Mouse (Mus musculus) heart, postnatal 14 days (tissue): ENCODE results near the gene Fosl2. TPM values are rescaled to one million over a fixed set of nuclear protein-coding genes. Genes with fewer than 3 reads are reported as not detected.

Source experiments
- DNase-seq, 2 experiments: peaks; one replicate each; pipeline ENCODE4 v3.0.0; 2021 to 2022
- intact Hi-C: fragments of 180-260 bp; cut with DNase I; formaldehyde crosslinking; loops from one replicate; pipeline ENCODE4 v1.15.1; 2025
- total RNA-seq, 2 experiments: library from RNA; stranded (reverse); gene quantifications; 2 replicates each; pipeline ENCODE4 v1.2.3; 2021

The Fosl2 gene
- total RNA-seq, 2 experiments from 2014 or later = 32.4 to 36.3 TPM

DNA sequence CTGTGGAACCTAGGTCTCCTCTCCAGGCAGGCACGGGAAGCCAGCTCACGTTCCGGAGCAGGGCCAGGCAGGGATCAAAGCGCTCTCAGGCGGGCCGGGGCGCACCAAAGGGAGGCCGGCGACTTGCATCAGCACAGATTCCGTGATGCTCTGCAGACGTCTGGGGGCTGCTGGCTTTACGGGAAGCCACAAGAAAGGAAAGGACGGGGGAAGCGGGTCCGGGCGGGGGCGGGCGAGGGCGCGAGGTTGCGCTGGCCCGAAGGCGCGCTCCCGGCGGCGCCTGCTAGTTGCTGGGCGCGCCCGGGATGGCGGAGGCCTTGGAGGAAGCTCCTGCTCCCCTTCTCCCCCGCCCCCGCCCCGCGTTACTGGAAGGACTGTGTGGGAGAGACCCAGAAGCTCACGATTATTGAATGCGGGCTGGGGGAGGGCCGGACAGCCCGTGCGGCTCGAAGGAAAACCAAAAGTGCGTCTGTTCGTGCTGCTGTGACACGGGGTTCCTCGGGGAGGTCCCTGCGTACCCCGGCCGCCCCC, 2.6 kb upstream of the Fosl2 start:
- DNase-seq = peak; percentile 76 to 84
- intact Hi-C loops = loop anchor here (2.0 to 10.0 kb wide), 3 partner anchors 206 to 538 kb away; partner anchors contain the start of gene Mrpl33

DNA sequence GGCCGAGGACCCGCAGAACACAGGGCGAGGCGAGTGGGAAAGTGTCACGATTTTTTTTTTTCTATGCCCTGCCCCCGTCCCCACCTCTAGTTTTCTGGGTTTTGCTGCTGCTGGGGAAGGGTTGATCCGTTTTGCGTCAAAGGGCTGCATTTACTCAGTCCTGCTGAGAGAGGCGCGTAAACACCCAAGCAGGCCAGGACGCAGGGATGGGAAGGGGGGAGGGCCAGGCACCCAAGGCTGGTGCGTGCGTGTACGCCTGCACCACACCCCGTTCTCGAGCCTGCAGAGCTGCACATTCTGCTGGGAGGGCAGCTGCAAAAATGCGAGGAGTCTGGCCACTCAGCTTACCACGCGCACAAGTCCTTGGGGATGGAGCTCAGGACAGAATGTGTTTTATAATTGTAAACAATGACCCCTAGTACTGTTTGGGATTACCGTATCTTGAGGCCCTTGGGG, 2.0 kb upstream of the Fosl2 start:
- peak; percentile 81 to 86 for DNase-seq
- intact Hi-C loops = loop anchor here (2.0 to 10.0 kb wide), 3 partner anchors 207 to 539 kb away; partner anchors contain the start of gene Mrpl33

DNA sequence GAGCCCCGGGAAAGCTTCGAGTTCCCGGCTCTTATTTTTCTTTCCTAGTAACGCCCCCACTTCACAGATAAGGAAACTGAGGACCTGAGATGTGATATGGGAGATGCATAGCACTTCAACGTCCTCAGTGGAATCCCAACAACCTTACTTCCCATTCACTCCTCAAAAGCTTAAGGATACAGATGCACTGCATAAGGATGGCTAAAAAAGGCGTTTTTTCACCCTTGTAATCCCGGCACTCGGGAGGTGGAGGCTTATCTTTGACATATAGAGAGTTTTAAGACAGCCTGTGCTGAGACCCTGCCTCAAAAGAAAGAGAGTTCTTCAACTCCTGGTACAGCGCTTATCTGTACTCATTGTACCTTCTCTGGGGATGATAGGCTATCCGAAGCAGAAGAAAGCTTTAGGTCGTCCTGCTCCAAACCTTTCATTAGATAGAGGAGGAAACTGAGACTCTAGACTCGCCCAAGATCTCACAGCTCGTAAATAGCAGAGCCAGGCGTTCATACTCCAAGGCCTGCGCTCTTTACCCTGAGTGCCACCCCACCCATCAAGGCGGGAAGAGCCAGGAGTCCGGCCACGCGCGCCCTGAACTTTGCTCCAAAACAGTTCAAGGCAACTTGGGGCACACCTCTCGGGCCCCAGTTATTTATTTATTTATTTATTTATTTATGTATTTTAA, 1.4 kb upstream of the Fosl2 start:
- intact Hi-C loops = loop anchor here (10.0 kb wide), 1 partner anchor 539 kb away; the partner anchor contains the start of gene Mrpl33
- DNase-seq = peak; percentile 40 to 51

DNA sequence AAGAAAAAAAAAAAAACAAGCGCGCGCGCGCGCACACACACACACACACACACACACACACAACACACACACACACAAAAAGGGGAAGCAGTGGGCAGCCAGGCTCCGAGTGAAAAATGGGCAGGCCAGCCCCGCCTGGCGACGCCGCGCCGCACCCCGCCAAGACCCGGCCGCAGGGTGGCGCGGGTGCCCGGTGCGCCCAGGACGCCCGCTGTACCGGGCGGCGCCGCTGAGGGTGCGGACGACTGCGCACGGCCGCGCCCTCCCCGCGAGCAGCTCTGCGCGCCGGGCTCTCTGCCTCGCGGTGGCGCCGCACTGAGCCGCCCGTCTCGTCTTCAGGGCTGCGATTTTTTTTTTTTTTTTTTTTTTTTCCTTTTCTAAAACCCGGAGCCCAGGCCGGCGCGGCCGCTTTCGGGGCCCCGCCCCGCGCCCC, 682 bp upstream of the Fosl2 start:
- intact Hi-C loops = loop anchor here (5.0 to 10.0 kb wide), 3 partner anchors 258 to 540 kb away; partner anchors contain the start of gene Mrpl33
- DNase-seq = peak; percentile 81 to 89

DNA sequence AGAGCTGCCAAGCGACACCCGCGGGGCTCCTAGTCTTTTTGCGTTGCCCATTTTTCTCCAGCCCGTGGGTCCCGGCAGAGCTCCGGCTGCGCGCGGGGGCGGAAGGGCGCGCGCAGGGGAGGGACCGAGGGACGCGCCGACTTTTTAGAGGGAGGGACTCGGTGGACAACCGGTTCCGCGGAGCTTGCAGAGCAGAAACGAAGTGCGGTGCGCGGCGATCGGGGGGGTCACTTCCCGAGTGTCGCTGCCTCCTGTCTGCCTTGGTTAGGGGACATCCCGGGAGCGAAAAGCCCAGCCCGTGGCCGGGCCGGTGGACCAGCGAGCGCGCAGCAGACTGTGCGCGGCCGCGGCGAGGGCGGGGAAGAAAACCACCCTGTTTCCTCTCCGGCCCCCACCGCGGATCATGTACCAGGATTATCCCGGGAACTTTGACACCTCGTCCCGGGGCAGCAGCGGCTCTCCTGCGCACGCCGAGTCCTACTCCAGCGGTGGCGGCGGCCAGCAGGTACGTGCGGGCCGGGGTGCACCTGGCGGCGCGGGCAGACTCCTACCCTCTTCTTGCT, 781 bp downstream of the Fosl2 start:
- intact Hi-C loops = loop anchor here (5.0 to 10.0 kb wide), 3 partner anchors 259 to 542 kb away; partner anchors contain the start of gene Mrpl33
- DNase-seq = peak; percentile 83 to 86

DNA sequence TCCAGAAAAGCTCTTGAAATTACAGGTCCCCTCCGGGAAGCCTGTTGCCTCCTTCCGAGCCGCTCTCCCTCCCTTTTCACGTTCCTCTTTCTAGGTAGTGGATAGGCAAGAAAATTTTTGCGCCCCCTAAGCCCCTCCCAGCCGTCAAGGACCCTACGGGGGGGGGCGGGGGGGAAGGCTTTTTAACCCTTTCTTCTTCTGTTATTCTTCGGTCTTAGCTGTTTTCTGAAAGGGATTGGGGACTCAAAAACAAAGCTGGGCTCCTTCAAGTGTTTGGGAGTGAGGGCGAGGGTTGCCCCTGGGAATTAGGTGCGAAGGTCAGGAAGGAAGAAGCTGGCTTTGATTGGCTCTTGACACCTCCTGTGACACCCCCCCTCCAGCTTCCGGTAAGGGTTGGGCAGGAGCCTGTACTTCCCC, 1.5 kb downstream of the Fosl2 start:
- DNase-seq = peak in 1 of 2 experiments; percentile 46
- intact Hi-C loops = loop anchor here (5.0 to 10.0 kb wide), 3 partner anchors 260 to 542 kb away; partner anchors contain the start of gene Mrpl33

DNA sequence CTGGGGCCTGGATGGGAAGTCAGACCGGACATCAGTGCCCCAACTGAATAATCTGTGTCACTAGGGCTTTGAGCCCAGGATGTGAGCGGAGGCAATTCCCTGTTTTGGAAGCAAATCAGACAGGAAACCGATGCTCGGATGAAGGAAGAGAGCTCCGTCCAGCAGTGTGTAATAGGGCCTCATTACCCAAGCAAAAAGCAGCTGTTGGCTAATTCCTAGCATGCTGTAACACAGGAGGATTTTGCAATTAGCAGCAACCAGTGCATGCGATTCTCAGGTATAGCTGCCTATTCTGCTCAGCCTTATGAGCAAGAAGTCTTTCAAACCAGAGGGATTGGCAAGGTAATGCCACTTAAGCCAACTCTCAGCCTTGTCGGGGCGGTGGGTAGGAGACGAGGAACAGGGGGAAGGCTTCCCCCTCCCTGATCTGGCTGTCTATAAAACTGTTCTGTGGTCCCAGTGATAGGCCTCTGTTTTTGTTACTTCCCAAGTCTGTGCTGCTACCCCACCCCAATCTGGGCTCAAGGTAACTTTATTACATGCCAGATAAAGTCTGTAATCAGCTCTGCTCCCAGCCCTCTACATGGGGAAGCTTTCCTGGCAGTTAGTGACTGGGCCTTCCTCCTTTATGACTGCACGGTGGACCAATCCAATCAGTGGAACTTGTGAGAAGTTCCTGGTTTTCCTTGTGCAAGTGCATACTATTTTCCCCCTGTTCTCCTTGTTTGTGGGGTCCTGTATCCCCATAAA, 3.0 kb downstream of the Fosl2 start:
- DNase-seq = peak; percentile 53 to 55
- intact Hi-C loops = loop anchor here (2.0 to 10.0 kb wide), 5 partner anchors 261 to 576 kb away; partner anchors contain the start of genes Babam2, Mrpl33 and Rbks

DNA sequence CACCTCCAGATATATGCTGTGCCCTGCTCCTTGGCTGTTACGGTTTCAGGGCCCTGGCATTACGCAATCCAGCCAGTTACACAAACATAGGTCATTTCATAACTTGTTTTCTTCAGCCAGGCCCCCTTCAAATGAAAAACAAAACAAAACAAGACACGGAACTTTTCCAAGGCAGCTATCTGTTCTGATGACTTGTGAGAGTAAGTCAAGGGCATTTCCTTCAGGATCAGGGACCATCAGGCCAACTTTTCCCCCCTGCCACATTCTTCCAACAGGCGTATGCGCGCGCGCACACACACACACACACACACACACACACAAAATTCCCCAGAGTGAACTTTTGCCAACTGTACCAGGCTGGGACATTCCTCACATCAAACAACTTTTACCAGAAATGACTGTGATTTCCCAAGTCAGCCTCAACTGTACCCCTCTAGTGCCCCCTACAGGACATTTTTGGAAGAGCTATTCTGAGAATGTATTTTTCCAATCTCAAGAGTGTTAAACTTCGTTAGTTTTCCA, 4.0 kb downstream of the Fosl2 start:
- peak in 1 of 2 experiments; percentile 77 for DNase-seq
- intact Hi-C loops = loop anchor here (2.0 to 10.0 kb wide), 6 partner anchors 262 to 577 kb away; partner anchors contain the start of genes Babam2, Mrpl33 and Rbks

DNA sequence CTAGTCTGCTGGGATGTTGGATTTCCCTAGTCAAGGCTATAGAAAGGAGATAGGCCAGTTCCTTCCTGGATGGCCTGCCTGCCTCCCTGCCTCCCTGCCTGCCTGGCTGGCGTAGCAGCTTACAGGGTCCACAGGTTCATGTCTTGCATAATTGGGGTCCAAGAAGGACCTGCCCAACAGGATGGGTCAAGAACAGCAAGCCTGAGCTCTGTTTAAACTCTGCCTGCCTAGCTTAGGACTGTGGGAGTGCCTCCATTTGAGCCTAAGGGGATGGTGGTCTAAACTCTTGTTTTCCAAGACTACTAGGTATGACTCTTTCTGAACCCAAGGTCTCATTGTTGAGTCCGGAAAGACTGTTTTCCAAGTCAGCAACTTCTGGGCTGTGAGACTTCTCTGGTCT, 6.3 kb downstream of the Fosl2 start:
- intact Hi-C loops = loop anchor here (2.0 to 5.0 kb wide), 2 partner anchors 55 to 525 kb away; no protein-coding TSS in a partner anchor
- no peak for DNase-seq

DNA sequence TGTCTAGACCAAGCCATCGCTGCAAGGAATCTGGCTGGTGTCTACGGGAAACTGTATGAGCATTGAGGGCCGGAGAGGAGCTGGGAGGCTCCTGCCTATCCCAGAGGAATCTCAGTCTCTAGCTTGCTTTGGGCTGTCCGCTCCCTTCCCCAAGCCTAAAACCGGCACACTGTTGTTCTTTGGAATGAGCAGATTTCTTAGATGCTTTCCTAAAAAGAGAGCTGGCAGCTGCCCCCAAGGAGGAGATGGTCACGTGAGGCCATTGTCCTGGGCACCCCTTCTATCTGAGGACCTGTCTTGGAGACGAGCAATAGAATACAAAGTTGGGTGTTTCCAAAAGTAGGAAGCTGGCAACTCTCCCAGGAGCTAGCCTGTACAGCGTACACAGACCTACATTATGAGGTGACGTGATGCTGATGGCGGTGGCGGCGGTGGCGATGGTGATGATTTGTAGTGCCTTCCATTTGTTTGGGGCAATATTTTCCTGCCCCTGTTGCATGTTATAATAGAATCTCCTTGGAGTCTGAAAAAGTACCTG, 7.9 kb downstream of the Fosl2 start:
- intact Hi-C loops = loop anchor here (2.0 to 5.0 kb wide), 2 partner anchors 53 to 526 kb away; no protein-coding TSS in a partner anchor
- no peak for DNase-seq

DNA sequence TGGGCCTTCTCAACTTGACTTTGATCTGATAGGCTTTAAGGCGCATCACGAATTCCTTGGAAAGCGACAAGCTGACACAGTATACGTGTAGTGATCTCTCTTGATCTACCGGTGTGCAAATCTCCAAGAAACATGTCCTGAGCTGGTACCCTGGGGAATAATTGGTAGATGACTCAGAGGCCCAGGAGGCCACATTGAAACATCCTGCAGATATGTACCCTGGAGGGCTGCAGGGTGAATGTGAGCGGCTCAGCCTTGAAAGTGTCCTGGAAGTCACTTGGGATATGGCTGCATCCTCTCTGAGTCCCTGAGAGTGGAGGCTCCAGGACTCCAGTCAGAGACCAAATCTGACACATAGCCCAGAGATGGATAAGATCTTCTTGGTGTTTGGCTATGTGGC, 10.7 kb downstream of the Fosl2 start:
- intact Hi-C loops = no loop called here
- DNase-seq = no peak

DNA sequence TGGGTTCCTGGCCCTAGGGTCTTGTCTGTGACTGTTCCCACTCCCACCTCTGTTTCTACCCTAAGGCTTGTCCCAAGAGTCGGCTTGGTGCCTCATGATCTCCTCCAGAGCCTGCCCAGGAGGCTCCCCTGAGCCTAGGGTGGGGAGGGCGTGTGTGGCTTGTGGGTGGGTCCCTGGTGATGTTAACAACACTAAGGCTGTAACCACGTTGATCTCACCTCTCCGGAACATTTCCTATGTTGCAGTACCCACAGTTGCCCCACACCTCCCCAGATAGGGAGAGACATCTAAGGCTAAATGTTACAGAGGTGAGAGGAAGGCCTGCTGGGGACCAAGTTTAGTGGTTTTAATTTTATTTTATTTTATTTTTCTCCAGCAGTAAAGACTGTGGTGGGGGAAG, 13.0 kb downstream of the Fosl2 start:
- no peak for DNase-seq
- intact Hi-C loops = no loop called here

DNA sequence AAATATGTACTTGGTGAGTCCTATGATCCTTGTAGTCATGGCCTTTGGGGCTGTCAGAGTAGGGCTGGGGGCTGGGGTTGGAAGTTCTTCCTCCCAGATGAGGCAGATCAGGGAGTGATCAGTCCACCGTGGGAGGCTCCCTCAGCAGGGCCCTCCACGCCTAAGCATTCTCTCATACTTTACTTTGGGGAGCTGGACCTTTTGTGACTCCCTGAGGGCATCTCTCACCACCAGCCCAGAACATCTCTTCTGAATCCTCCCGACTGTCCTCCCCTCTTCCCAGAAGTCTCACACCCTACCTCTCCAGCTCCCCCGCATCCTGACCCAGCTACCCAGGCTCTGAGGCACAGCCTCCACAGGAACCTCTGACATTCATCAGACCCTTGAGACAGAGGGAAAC, 15.6 kb downstream of the Fosl2 start:
- intact Hi-C loops = no loop called here
- DNase-seq = no peak

DNA sequence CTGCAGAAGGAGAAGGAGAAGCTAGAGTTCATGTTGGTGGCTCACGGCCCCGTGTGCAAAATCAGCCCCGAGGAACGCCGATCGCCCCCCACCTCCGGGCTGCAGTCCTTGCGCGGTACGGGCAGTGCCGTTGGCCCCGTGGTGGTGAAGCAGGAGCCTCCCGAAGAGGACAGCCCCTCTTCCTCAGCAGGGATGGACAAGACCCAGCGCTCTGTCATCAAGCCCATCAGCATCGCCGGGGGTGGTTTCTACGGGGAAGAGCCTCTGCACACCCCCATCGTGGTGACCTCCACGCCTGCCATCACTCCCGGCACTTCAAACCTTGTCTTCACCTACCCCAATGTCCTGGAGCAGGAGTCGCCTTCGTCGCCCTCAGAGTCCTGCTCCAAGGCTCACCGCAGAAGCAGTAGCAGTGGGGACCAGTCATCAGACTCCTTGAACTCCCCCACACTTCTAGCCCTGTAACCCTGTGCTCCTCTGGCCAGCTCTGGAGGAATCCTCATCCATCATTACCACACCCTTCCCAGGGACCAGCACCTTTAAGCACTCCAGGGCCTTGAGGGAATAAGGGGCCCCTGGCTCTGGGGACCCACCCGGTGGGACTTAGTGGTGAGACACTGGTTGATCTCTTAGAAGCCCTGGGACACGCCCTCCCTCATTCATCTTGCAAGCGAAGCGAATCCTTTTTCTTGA, 17.3 kb downstream of the Fosl2 start:
- no peak for DNase-seq
- intact Hi-C loops = no loop called here

DNA sequence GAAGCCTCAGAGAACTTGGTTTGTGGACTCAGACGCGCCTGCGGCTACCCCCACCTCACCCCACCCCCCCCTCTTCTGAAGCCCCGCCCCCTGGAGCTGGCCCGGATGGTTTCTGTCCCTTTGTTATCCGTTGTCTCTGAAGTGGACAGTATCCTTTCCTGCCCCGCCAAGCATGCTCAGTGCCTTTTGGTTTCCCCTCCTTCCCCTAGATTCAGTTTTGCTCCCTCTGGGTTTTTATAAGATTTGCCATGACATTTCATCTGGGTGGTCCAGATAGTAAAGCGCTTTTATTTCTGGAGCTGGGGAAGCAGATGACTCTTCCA, 17.8 kb downstream of the Fosl2 start:
- intact Hi-C loops = no loop called here
- DNase-seq = no peak

DNA sequence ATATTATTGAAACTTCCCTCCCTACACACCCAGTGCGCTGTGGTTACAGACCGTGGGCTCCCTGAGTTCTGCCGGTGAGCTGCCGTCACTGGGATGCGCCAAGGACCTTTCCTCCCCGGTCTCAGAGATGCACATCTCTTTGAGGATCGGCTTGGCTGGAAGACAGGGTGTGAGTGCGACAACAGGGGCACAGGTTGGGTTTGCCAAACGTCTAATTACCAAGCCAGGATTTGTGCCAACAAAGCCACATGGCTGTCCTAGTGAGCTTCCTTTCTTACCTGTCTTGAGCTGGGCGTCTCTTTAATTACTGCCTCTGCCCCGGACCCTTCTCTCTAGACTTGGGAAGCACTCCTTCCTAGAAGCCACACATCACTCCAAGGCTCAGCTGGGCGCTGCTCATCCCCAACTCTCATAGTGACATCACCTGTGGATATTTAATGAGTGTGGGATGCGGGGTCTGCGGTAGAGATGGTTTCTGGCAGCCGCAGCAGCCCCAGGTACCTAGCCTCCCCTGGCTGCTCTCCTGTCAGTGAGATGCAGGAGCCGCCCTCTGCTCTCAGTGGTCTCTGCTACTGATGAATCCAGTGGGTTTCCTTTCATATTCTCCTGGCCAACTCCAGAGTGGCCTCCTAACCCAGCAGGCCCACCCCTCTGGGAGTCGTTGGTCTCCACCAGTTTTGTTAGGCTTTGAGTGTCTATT, 18.3 kb downstream of the Fosl2 start:
- intact Hi-C loops = no loop called here
- DNase-seq = no peak

DNA sequence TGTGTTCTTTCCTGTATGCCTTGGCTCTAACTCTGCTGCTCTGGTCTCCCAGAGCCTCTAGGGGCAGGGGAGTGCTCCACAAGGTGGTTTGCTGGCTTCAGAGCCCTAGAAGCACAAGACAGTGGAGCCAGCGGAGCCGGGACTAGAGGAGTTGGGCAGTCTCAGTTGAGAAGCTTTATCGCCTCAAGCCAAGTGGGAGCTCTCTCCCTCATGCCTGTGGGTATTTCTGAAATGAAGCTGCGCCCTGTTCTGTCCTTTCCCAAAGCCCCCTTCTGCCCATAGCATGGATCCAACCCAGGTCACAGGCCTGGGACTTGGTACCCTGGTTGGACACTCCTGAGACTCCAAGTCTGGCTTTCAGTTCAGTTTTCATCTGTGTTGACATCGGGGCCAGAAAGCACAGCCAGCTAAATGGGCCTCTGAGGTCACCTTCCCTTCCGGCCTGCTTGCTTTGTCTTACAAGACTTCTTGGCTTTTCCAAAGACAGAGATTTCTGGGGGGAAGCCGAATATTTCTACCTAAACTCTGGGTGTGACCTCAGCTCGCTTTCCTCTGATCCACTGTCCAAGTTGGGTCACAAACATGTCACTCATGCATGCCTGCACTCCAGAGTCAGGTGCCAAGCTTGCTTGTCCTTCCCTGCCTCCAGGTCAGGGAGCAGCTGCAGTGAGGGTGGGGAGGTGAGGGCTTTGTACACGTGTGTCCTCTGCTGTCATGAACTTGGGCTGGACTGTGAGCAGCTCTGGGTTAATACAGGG, 19.5 kb downstream of the Fosl2 start:
- intact Hi-C loops = no loop called here
- peak in 1 of 2 experiments; percentile 47 for DNase-seq

DNA sequence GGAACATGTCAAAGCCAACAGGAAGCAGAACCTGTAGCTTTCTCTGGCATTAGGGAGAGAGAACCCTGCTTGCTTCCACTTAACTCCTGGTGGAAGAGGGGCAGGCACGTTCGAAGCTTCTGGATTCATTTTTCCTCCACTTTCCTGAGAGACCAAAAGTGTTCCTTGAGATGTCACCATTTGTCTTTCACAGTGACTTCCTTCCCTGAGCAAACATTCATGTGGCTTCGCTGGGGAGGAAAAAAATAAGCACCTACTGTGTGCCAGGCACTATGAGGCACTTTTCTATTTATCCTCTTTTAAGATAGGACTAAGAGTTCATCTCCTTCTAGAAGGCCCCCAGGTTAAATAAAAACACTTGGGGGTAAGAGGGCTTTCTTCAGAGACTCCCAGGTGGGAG, 20.3 kb downstream of the Fosl2 start:
- DNase-seq = no peak
- intact Hi-C loops = no loop called here
